20 mouse cellular contexts compared by ENCODE assay signal in the genomic region with DNA sequence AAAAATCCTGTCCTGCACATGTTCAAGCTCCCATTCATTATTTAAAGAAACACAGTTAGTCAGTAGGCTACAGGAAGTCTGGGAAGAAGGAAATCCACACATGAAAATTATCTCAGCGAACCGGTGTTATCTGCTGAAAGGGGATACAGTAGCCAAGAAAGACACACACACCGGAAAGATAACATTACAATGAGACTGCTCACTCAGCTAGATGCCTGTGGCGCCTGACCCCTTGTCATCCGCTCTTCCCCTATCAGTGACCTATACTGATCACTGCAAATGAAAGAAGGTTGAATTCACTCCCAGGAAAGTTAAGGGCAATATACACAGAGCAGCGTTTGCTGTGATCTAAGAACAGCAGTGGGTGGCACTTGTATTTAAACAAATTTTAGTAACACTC.
"Had no signal": no experiment of that assay in that cellular context is flagged by ENCODE, and none has a peak within 500 bp of the region (broad histone marks: within the 10 kb centered on the region; RNA-seq: fewer than 3 reads in every experiment).

No protein-coding gene starts in this region.

- H3K4me2 ChIP-seq: midbrain, embryonic 13.5 days; neural tube, embryonic 13.5 days; stomach, embryonic 15.5 days had no signal

- H3K9me3 ChIP-seq: megakaryocyte, embryonic 14.5 days; midbrain, embryonic 10.5 days; midbrain, embryonic 13.5 days; neural tube, embryonic 13.5 days; stomach, embryonic 15.5 days had no signal

- H3K4me1 ChIP-seq: midbrain, embryonic 10.5 days; neural tube, embryonic 13.5 days; stomach, embryonic 15.5 days had no signal

- ATAC-seq: midbrain, embryonic 13.5 days; midbrain, embryonic 16.5 days had no signal

- DNase-seq: kidney, adult 18-20 months; kidney, adult 9 months; kidney, postnatal 10 days; kidney, postnatal 36 days; layer of hippocampus, postnatal 36 days; lung, adult 2 months; retina, postnatal 1 day; right cerebral cortex, postnatal 25 days; spleen, adult 18-20 months; thymus, adult 18-20 months; thymus, postnatal 36 days had no signal

- H3K27me3 ChIP-seq: megakaryocyte, embryonic 14.5 days; midbrain, embryonic 13.5 days; neural tube, embryonic 13.5 days; stomach, embryonic 15.5 days had no signal

- H3K27ac ChIP-seq: left cerebral cortex, adult 2 months; liver, embryonic 14.5 days; midbrain, embryonic 10.5 days; midbrain, embryonic 13.5 days; neural tube, embryonic 13.5 days; stomach, embryonic 15.5 days had no signal

- H3K9ac ChIP-seq: liver, embryonic 14.5 days; midbrain, embryonic 13.5 days; neural tube, embryonic 13.5 days; stomach, embryonic 15.5 days had no signal

- H3K4me3 ChIP-seq: left cerebral cortex, adult 2 months; megakaryocyte, embryonic 14.5 days; midbrain, embryonic 10.5 days; midbrain, embryonic 13.5 days; myocyte; neural tube, embryonic 13.5 days; stomach, embryonic 15.5 days had no signal

- H3K36me3 ChIP-seq: midbrain, embryonic 10.5 days; midbrain, embryonic 13.5 days; neural tube, embryonic 13.5 days; stomach, embryonic 15.5 days had no signal
